Mouse (Mus musculus) E14TG2a.4 (cell line): ENCODE results near the gene Paqr8.
"Not testable (repeated sequence)": the region's sequence is repeated elsewhere in the genome, so short reads cannot be mapped to it uniquely, and the experiment has no call there.

Experiments
- H3K27me3 ChIP-seq: 2 replicates; pipeline ENCODE4 v1.6.1; 2014; ENCODE audit warnings: low read length, control low read depth; ENCODE audit not compliant: insufficient read depth
- H3K36me3 ChIP-seq: 2 replicates; pipeline ENCODE4 v1.6.1; 2014; ENCODE audit warnings: low read length, control low read depth; ENCODE audit not compliant: insufficient read depth
- H3K4me1 ChIP-seq: replicated peaks from 2 replicates; pipeline ENCODE4 v1.6.1; 2014; ENCODE audit warnings: low read depth, low read length, control low read depth
- H3K4me3 ChIP-seq: replicated peaks from 2 replicates; pipeline ENCODE4 v1.5.1; 2014; ENCODE audit warnings: mild to moderate bottlenecking, low read length
- H3K9me3 ChIP-seq: 2 replicates; pipeline ENCODE4 v1.6.1; 2014; ENCODE audit warnings: low read length, control low read depth
- CTCF ChIP-seq: conservative IDR thresholded peaks from 2 replicates; pipeline ENCODE4 v1.5.1; 2014; ENCODE audit warnings: low read length
- NANOG ChIP-seq: IDR thresholded peaks from 2 replicates; pipeline ENCODE4 v1.6.1; 2014; ENCODE audit warnings: borderline replicate concordance, low read length, mixed read lengths
- POU5F1 ChIP-seq: IDR thresholded peaks from 2 replicates; pipeline ENCODE4 v1.6.1; 2014; ENCODE audit warnings: low read length, borderline replicate concordance

Gene Paqr8

DNA sequence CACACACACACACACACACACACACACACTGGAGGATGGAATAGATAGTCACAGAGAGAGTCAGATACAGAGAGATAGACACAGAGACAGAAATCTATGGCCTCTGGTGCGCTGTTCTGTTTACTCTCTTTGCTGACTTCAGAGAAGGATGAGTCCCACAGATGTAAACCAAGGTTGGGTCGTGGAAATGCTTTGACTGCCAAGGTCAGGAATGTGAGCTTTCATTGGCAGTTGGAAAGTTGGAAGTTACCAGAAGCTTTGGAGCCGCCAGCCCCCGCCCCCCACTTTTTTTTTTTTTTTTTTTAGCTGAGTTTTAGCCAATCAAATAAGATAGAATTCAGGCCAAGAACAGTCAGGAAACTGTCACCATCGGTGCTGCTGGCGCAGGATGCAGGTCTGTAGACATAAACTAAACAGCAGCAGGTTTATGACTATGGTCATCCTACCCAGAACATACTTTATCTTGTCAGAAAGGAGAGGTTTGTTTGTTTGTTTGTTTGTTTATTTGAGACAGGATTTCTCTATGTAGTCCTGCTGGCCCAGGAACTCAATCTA, 27.2 kb downstream of the Paqr8 start:
- TF ChIP-seq CTCF (no peak), NANOG (no peak), POU5F1 (no peak)
- Histone ChIP-seq H3K36me3 (no peaks in the 10 kb centered on the region), H3K9me3 (no peaks in the 10 kb centered on the region), H3K4me1 (peaks cover 18% of the 10 kb centered on the region), H3K27me3 (no peaks in the 10 kb centered on the region), H3K4me3 (no peak overlapping the region)

DNA sequence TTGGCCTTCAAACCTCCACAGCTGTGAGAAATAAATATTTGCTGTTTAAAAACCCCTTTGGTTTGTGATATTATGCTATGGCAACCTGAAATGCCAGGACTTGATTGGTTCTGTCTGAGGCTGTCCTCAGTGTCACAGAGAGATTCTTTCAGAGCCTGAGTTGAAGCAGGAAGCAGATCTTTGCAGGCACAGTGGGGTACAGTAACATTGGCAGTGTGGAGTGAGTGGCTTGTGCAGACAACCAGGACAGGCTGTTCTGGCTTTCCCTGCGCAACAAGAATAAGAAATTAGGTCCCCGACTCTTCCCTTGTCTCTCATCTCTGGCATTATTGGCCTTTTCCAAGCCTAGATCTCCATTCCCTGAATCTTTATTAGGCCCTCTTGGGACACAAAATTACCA, 29.3 kb downstream of the Paqr8 start:
- Histone ChIP-seq H3K4me3 (no peak overlapping the region), H3K9me3 (no peaks in the 10 kb centered on the region), H3K27me3 (no peaks in the 10 kb centered on the region), H3K4me1 (no peaks in the 10 kb centered on the region; the same call in 1 of the 2 replicates), H3K36me3 (no peaks in the 10 kb centered on the region)
- TF ChIP-seq NANOG, result no peak
- TF ChIP-seq POU5F1, result no peak
- TF ChIP-seq CTCF, result no peak

DNA sequence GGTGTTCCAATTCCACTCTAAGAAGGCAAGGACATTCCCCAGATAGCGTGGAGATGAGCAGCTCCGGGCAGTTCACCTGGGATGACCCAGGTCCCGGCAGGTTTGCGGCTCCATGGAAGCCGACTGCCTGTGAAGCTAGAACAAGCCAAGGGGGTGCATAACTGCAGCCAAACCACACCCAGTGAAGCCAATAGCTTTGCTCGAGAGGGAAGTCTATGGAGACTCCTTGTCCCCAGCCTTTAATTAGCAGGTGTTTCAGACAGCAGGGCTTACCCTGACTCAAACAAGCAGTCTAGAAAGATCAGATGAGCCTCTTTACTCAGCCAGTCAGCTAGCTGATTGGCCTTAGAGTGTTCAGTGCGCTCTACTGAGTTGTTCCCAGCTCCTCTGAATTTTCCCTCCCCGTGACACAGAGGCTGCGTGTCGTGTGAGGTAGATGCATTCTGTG, 30.7 kb downstream of the Paqr8 start:
- H3K27me3 ChIP-seq, result no peaks in the 10 kb centered on the region
- no peak overlapping the region for H3K4me3 ChIP-seq
- TF ChIP-seq NANOG, result no peak

DNA sequence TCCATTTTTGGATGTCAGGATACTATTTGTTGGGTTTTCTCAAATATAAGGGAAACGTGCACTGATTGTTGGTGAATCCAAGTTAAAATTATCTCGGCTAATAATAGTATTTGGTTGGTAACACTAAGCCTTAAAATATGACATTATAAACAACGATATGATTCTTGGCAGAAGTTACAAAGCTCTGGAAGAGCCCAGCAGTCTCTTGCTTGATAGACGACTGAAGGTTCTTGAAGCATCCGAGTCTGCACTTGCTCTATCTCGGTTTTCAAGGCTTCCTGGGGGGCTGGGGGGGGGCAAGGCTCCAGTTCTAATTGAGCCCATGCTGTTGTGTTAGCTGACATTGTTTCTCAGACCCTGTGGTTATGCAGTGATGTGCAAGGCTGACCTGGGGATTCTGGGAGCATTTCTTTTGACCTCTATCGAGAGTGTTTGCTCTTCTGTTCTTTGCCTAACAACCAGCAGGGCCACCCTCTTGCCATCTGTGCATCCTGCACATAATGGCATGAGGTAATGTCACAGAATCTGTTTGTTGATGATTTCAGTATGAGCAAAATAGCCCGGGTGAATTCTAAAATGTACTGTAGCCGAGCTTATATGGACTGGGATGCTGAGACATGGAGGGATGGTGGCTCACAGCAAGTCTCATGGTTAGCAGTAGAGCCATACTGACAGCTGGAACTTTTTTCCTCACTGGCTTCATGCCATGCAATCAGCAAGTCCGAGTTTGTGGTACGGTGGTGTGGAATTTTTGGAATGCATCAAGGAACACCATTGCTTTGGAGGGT, 32.4 kb downstream of the Paqr8 start:
- Histone ChIP-seq H3K4me3 (no peak overlapping the region), H3K36me3 (no peaks in the 10 kb centered on the region), H3K9me3 (no peaks in the 10 kb centered on the region), H3K27me3 (no peaks in the 10 kb centered on the region), H3K4me1 (no peaks in the 10 kb centered on the region; the same call in 1 of the 2 replicates)
- no peak for TF ChIP-seq CTCF
- no peak for TF ChIP-seq POU5F1

More for the DNA sequence above, 30.7 kb downstream of the Paqr8 start:
- no peaks in the 10 kb centered on the region for H3K36me3 ChIP-seq
- H3K9me3 ChIP-seq, result no peaks in the 10 kb centered on the region
- no peaks in the 10 kb centered on the region; the same call in 1 of the 2 replicates for H3K4me1 ChIP-seq

DNA sequence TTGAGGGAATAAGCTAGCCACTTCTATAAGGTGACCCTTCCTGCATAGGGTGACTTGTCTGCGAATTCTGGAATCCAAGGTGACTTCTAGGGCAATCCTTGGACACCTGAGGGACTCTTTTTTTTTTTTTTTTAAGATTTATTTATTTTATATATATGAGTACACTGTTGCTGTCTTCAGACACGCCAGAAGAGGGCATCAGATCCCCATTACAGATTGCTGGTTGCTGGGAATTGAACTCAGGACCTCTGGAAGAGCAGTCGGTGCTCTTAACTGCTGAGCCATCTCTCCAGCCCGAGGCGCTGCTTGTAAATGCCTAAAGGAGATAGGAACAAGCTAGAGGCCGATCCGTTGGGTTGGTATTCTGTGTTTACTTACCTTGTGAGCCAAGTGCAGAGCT, 34.9 kb downstream of the Paqr8 start:
- not testable (repeated sequence) for H3K36me3 ChIP-seq, H3K4me1 ChIP-seq, H3K9me3 ChIP-seq, H3K4me3 ChIP-seq, H3K27me3 ChIP-seq

DNA sequence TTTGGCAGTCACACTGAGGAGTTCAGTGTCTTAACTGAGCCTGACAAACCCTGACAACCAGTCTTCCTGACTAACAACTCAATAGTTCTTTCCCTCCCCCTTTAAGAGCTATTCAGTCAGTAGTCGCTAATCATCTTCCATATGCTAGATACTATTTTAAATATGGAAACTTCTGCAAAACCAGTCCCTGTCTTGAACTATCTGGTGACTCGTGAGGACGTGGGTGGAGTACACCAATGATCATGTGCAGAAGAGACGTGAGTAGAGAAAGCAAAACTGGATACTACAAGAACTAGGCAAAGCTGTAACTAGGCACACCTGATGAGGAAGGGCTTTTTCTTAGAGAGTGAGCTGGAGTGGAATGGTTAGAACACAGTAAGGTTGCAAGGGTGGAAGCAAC, 35.5 kb downstream of the Paqr8 start:
- Histone ChIP-seq H3K27me3 (no peaks in the 10 kb centered on the region), H3K4me3 (no peak overlapping the region), H3K9me3 (no peaks in the 10 kb centered on the region), H3K36me3 (no peaks in the 10 kb centered on the region), H3K4me1 (no peaks in the 10 kb centered on the region; the same call in 1 of the 2 replicates)
- TF ChIP-seq POU5F1 (no peak), CTCF (no peak), NANOG (no peak)

DNA sequence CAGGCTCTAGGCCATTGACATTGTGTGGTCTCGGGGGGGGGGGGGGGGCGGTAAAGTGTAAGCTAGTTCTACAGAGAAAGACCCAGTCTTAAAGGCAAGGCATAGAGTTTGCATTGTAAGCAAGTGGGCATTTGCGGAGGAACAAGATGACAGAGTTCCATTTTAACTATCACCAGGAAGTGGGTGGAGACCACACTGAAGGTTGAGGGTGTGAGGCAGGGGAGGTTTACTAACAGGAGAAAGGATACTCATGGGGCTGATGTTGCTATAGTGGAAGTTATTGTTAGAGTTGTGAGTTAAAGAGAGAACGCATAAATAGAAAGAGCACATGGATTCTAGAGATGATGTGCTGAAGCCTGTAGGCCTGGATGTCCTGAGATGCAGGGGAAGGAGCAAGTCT, 36.0 kb downstream of the Paqr8 start:
- Histone ChIP-seq H3K4me1 (no peaks in the 10 kb centered on the region; the same call in 1 of the 2 replicates), H3K36me3 (no peaks in the 10 kb centered on the region), H3K9me3 (no peaks in the 10 kb centered on the region), H3K4me3 (no peak overlapping the region), H3K27me3 (no peaks in the 10 kb centered on the region)
- TF ChIP-seq NANOG (no peak), POU5F1 (no peak), CTCF (no peak)

DNA sequence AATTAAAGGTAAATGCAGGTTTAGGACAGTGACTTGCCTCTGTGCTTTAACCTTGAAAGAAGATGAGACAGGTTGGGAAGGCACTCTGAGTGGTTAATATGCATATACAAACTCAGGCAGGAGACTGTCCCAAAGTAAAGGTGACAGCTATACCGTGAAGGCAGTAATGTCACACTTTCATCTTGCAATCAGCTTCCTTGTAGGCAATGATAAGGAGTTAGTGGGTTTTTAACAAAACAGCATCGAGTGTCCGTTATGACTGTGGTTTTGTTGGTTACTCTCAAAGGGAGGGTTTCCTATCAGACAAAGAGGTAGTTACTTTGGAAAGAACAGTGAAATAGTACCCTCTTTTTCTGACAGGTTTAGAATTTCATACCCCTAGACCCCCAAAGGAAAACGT, 38.1 kb downstream of the Paqr8 start:
- Histone ChIP-seq H3K36me3 (no peaks in the 10 kb centered on the region), H3K4me1 (no peaks in the 10 kb centered on the region), H3K27me3 (no peaks in the 10 kb centered on the region), H3K9me3 (no peaks in the 10 kb centered on the region), H3K4me3 (no peak overlapping the region)
- TF ChIP-seq NANOG, result no peak
- TF ChIP-seq POU5F1, result no peak
- no peak for TF ChIP-seq CTCF

DNA sequence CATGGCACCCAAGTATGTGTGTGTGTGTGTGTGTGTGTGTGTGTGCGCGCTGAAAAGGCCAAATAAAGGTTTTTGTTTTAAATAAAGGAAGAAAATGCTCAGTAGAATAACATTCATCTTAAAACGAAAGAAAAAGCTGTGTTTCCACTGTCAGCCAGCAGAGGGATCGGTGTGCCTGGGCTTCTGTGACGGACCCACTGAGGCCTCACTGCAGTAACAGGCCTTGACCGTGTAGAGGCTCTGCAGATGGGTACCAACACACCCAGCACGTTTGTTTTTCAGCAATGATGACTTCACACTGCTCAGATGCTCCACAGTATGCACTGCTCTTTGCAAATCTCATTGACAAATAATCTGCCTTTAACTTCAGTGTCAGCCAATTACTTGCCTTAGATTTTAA, 43.1 kb downstream of the Paqr8 start:
- H3K36me3 ChIP-seq, result peaks cover 6% of the 10 kb centered on the region
- TF ChIP-seq POU5F1 (no peak), NANOG (no peak), CTCF (peak; percentile 42)

More for the DNA sequence above, 43.1 kb downstream of the Paqr8 start:
- peaks cover 13% of the 10 kb centered on the region for H3K4me1 ChIP-seq
- H3K4me3 ChIP-seq, result no peak overlapping the region
- H3K27me3 ChIP-seq, result peaks cover 19% of the 10 kb centered on the region
- no peaks in the 10 kb centered on the region for H3K9me3 ChIP-seq
